Mouse (Mus musculus) fat pad, adult 2 months (tissue): ENCODE measurements around the gene Tbce.
A peak's percentile ranks its signal among the peaks of the same experiment; 100 is the strongest.

Source experiments
- DNase-seq: peaks from one replicate; pipeline ENCODE4 v3.0.0-alpha.2; 2011; ENCODE audit warnings: low read depth, low spot score; ENCODE audit errors: extremely low read depth

Gene Tbce

GRCm38 (mm10) chr13:14039292-14039965, at the start of gene Tbce:
TSS of gene Tbce (minus strand) at chr13:14039638.
- DNase-seq = no peak

DNA sequence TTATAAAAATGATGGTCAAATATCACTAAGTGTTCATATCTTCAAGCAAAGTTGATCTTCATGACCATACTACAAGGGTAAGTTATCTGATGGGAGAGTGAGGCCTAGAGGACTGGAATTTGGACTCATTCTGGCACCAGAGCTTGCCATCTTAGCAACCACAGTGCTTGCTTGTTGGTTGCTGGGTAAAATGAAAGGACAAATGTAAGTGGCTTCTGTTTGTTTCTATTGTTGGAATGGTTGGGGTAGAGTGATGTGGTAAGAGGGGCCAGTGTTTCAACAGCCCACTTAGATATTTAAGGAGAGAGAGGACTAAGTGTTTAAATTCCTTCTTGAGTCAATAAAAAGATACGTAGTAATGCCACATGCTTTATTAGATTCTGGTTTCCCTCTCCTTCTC, 49.2 kb upstream of the Tbce start:
- DNase-seq = no peak

- DNase-seq = no peak
These were observed 35.9 kb upstream of the Tbce start for GRCm38 (mm10) chr13:14075326-14075725.

- DNase-seq = no peak
These were observed 34.9 kb upstream of the Tbce start for GRCm38 (mm10) chr13:14074371-14074770.

DNA sequence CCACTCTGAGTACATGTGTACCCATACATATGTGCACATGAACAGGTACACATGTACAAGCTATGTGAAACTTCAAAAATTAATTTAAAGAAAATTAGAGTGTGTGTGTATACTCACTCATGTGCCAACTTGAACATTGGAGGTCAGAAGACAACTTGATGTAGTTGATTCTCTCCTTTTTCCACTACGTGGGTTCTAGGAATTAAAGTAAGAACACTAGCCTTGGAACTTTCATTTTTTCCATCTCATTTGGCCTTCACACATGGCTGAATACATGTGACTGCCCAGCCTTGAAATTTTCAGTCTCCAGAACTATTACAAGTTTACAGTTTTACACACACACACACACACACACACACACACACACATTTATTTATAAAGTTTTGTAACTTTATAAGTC, 29.9 kb upstream of the Tbce start:
- DNase-seq = no peak

- no peak for DNase-seq
These were observed 28.6 kb upstream of the Tbce start for GRCm38 (mm10) chr13:14068035-14068434.

DNA sequence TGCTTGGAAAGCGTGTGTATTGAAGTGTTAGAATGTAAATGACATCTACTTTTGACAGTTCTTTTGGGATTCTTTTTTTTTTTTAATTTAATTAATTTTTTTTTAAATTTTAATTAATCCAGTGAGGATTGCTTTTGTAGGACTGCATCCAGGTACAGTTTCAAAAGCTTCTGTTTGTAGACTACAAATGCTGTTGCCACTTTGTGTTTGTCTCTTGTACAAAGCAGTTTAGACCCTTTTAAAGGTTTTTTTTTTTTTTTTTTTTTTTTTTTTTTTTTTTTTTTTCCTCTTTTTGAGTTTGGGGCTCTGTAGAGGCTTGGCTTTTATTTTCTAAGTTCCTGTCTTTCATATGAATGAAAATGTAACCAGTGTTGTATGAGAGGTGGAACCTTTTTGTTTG, 26.3 kb upstream of the Tbce start:
- DNase-seq = no peak

DNA sequence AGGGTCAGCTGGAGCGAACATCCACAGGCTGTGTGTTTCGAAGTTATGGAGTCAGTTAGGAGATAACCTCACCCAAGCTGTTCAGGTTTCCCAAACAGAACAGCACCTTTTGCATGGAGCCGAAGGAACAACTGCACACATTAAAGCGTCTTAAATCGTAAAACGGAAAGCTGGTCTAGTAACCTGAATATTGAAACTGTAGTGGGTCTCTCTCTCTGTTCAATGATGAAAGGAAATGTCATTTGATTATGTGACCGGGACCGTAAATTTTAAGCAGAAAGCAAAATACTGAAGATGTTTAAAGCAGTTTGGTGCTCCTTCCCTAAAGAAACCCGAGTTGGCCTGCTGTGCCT, 25.6 kb upstream of the Tbce start:
- no peak for DNase-seq

GRCm38 (mm10) chr13:14064341-14065027, 25.0 kb upstream of the Tbce start:
- DNase-seq = no peak

- DNase-seq = no peak
These were observed 24.5 kb upstream of the Tbce start for GRCm38 (mm10) chr13:14063942-14064271.

DNA sequence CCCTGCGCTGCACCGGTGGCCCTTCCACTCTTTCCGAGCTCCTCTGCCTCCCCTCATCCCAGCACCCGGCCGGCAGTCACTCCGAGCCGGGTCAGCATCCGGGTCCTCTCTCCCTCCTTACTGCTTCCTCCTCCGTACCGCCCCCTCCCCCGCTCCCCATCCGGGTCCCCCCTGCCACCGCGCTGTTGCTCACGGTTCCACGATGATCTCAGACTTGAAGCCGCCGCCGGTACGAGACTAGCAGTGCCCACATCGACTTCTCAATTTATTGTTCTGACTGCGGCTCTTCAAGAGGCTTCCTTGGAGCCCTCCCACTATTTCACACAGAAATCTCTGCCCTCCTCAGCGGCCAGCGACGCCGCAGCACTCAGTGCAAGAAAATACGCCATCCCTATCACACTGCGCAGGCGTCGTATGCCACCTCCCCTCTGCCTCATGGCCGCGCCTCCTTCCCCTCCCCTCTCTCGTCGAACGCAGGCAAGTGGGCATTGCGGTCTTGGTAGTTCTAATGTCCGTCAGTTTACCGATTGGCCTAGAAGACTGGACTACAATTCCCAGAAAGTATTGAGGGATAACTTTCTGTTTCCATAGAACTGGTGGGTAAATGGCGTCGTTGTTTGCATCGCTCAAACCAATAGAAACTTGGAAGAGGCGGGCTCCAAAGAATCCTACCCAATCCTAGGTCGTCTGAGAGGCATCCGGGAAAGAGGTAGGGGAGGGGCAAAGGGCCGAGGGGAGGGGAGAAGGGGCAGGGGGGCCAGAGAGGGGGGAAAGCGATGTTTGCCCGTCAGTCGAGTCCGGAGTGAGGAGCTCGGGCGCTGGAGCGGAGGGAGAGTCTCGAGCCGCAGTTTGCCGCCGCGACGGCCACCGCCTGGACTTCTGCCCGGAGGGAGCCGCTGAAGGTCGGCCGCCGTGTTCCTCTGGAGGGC, 23.8 kb upstream of the Tbce start, which contains the start of the genes Arid4b and Ggps1:
Arid4b (plus strand) TSS at position 220 of the 929 bp plus-strand sequence.
Ggps1 (minus strand) TSS at position 476 of the 929 bp plus-strand sequence.
- peak; percentile 98 for DNase-seq

DNA sequence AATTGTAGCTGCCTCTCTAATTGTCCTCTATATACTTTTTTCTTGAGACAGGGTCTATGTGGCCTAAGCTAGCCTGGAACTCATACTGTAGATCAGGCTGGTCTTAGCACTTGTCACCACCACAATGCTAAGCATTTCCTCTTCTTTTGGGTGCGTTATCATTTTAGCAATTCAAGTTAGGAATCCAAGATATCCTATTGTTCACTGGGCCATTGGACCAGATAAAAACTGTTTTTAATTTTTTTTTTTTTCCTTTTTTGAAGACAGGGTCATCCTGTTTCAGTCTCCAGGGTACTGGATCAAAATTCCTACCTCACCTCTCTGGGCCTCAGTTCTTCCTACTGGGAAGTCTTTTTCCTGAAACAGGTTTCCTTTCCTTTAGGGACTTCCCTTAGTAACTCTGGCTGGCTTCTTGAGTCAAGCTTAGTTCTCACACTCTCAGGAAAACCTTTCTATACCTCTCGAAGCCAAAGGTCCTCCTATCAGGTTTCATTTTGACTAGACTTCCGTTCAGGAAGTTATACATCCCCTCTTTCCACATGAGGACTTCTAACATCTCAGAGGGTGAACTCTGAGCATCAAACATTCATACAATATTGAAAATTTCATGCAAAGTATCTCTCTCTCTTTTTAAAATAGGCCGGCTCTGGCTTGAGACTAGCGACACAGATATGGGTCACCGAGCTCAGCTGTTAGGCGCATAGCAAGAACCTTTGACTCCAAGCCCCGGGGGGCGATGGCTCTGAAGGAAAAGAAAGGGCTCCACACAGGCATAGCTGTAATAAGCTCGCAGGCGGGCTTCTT, 23.0 kb upstream of the Tbce start:
- DNase-seq = no peak

GRCm38 (mm10) chr13:14059582-14059981, 20.1 kb upstream of the Tbce start:
- peak; percentile 58 for DNase-seq

DNA sequence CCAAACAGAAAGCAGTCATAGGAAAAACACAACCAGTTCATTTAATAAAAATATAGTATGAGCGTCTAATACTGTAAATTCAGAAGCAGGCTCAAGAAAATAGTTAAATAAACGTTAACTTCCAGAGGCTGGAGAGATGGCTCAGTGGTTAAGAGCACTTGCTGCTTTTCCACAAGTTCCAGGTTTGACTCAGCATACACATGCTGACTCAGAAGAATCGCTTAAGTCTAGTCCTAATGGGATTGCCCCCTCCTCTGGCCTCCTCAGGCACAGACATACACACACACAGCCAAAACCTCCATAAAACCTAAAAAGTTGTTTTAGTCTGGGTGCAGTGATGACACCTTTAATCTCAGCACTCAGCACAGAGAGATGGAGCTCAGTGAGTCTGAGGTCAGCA, 17.4 kb upstream of the Tbce start:
- DNase-seq = no peak

- no peak for DNase-seq
These were observed 10.4 kb upstream of the Tbce start for GRCm38 (mm10) chr13:14049878-14050277.

GRCm38 (mm10) chr13:14044521-14044920, 5.1 kb upstream of the Tbce start:
- DNase-seq = no peak

DNA sequence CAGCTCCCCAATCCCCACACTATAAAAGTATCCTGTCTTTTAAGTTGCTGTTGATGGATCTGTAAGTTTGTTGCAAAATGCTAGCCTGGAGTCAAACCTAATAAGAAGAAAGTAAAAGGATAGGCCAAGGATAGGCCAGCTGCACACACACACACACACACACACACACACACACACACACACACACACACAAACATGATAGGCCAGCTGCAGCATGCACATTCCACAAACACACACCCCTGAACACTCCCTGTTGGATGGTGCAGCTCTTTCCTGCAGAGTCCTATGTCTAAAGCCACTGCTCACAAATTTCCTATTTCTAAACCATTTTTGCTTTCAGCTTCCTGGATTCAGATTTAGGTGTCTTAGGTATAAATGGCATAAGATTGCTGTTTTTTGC, 4.4 kb upstream of the Tbce start:
- DNase-seq = no peak

- peak; percentile 98 for DNase-seq
These were observed 748 bp upstream of the Tbce start for GRCm38 (mm10) chr13:14040186-14040585.

DNA sequence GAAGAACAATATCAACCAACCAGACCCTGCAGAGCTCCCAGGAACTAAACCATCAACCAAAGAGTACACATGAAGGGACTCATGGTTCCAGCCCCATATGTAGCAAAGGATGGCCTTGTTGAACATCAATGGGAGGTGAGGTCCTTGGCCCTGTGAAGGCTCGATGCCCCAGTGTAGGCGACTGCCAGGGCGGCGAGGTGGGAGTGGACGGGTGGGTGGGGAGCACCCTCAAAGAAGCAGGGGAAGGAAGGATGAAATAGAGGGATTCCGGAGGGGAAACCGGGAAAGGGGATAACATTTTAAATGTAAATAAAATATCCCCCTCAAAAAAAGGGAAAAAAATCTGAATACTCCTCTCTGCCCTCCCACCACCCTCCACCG, 537 bp downstream of the Tbce start:
- no peak for DNase-seq

GRCm38 (mm10) chr13:14035875-14036630, 3.4 kb downstream of the Tbce start:
- no peak for DNase-seq
